Comparison of ENCODE assay signal across 8 mouse cellular contexts in genomic region chr13:14612926-14613529, GRCm38 (mm10). TPM values are rescaled to one million over a fixed set of nuclear protein-coding genes. Genes with fewer than 3 reads are reported as not detected.
A peak's percentile ranks its signal among the peaks of the same experiment; 100 is the strongest.
DNase-seq lines count a peak whose midpoint lies in the region; ATAC-seq and TF ChIP-seq lines count a peak whose summit lies in the region.

Gene Mrpl32, minus strand, starts transcription at chr13:14613165.
Gene Psma2, plus strand, starts transcription at chr13:14613240.

- TF ChIP-seq EP300 in MEL (IDR thresholded peaks at IDR 0.05; ENCODE audit: low read depth in 1 of 2, low read length in 2 of 2): no peak

- WGBS in cerebellum, adult 2 months: under 1% methylated on average over 42 of the region's 42 CpGs
- WGBS in forebrain, postnatal 0 days: 2% methylated on average over 42 of the region's 42 CpGs
- WGBS in lung, embryonic 15.5 days: under 1% methylated on average over 42 of the region's 42 CpGs

- H3K4me2 ChIP-seq in forebrain, postnatal 0 days (ENCODE audit: low read depth): peak within 1 kb of the TSS; percentile 55
- H3K4me2 ChIP-seq in lung, embryonic 15.5 days: peak within 1 kb of the TSS; percentile 56

- TF ChIP-seq POLR2A in MEL (IDR thresholded peaks at IDR 0.05; ENCODE audit: control insufficient read depth in 1 of 2, insufficient read depth in 1 of 2, low read depth in 1 of 2, low read length in 2 of 2, poor library complexity in 1 of 2): peak; percentile 81 to 94
- peak; percentile 91 for TF ChIP-seq POLR2A in cerebellum, adult 2 months (IDR thresholded peaks at IDR 0.05; ENCODE audit: borderline replicate concordance, insufficient read depth, low read length)

- TF ChIP-seq CTCF in MEL (IDR thresholded peaks at IDR 0.05 in 2 of 3, conservative IDR thresholded peaks at IDR 0.05 in 1 of 3; ENCODE audit: control insufficient read depth in 1 of 3, insufficient read depth in 1 of 3, low read depth in 2 of 3, low read length in 3 of 3, poor library complexity in 1 of 3, severe bottlenecking in 1 of 3): no peak
- TF ChIP-seq CTCF in cerebellum, adult 2 months (IDR thresholded peaks at IDR 0.05; ENCODE audit: borderline replicate concordance, insufficient read depth, low read depth, low read length): no peak
- no peak for TF ChIP-seq CTCF in forebrain, postnatal 0 days (IDR thresholded peaks at IDR 0.05; ENCODE audit: low read depth)

- H3K9ac ChIP-seq in MEL (ENCODE audit: control insufficient read depth, low read depth, low read length, poor library complexity, severe bottlenecking): peak within 1 kb of the TSS; percentile 100
- peak within 1 kb of the TSS; percentile 85 for H3K9ac ChIP-seq in forebrain, postnatal 0 days
- peak within 1 kb of the TSS; percentile 88 for H3K9ac ChIP-seq in lung, embryonic 15.5 days

- ATAC-seq in forebrain, postnatal 0 days: peak; percentile 98
- peak; percentile 99 for ATAC-seq in lung, embryonic 15.5 days (ENCODE audit: borderline replicate concordance, extremely low read depth, low FRiP score, low TSS enrichment)

- peak within 1 kb of the TSS; percentile 72 to 100 for H3K4me3 ChIP-seq in MEL (ENCODE audit: control insufficient read depth in 1 of 2, insufficient read depth in 1 of 2, low read depth in 2 of 2, low read length in 2 of 2)
- H3K4me3 ChIP-seq in cerebellum, adult 2 months (replicated peaks; ENCODE audit: insufficient read depth, low read depth, low read length): peak within 1 kb of the TSS; percentile 96
- peak within 1 kb of the TSS; percentile 80 for H3K4me3 ChIP-seq in forebrain, postnatal 0 days (ENCODE audit: low read depth, low read length)
- peak within 1 kb of the TSS; percentile 89 for H3K4me3 ChIP-seq in lung, embryonic 15.5 days

- no peak for TF ChIP-seq RAD21 in MEL (IDR thresholded peaks at IDR 0.05; ENCODE audit: low read depth, low read length)

- H3K4me1 ChIP-seq in MEL (ENCODE audit: control insufficient read depth in 1 of 2, insufficient read depth in 2 of 2, low read length in 2 of 2): peaks cover 0 to 3% of the 10 kb centered on the region in 2 experiments; a peak in 3 of 4 replicates
- peaks cover 4% of the 10 kb centered on the region for H3K4me1 ChIP-seq in cerebellum, adult 2 months (ENCODE audit: control insufficient read depth, insufficient read depth, low read length)
- no peaks in the 10 kb centered on the region for H3K4me1 ChIP-seq in forebrain, postnatal 0 days (ENCODE audit: insufficient read depth)
- 0 out of 2 replicates have a peak, but pooled peaks cover 5% of the 10 kb centered on the region for H3K4me1 ChIP-seq in lung, embryonic 15.5 days

- peak; percentile 97 for DNase-seq in MEL (ENCODE audit: low read depth, low spot score)
- DNase-seq in cerebellum, adult 2 months: peak; percentile 98 to 99
- DNase-seq in forebrain, postnatal 0 days: peak; percentile 100
- peak; percentile 98 for DNase-seq in heart, postnatal 4 days
- DNase-seq in layer of hippocampus, adult 8-10 months (ENCODE audit: low spot score in 2 of 2): peak; percentile 97
- peak; percentile 97 for DNase-seq in ovary, adult 18-20 months (ENCODE audit: low spot score)
- DNase-seq in thymus, postnatal 0 days (ENCODE audit: low spot score): peak; percentile 100

- no peaks in the 10 kb centered on the region for H3K9me3 ChIP-seq in MEL (replicated peaks; ENCODE audit: insufficient read depth, low read length)
- no peaks in the 10 kb centered on the region for H3K9me3 ChIP-seq in forebrain, postnatal 0 days (ENCODE audit: low read length)
- H3K9me3 ChIP-seq in lung, embryonic 15.5 days: no peaks in the 10 kb centered on the region

- H3K36me3 ChIP-seq in MEL (ENCODE audit: control insufficient read depth in 1 of 2, insufficient read depth in 2 of 2, low read length in 2 of 2): peaks cover 9 to 25% of the 10 kb centered on the region in 2 experiments
- H3K36me3 ChIP-seq in forebrain, postnatal 0 days (ENCODE audit: insufficient read depth): peaks cover 29% of the 10 kb centered on the region
- H3K36me3 ChIP-seq in lung, embryonic 15.5 days: peaks cover 25% of the 10 kb centered on the region

- H3K27me3 ChIP-seq in MEL (ENCODE audit: control insufficient read depth in 1 of 2, insufficient read depth in 2 of 2, low read length in 2 of 2): no peaks in the 10 kb centered on the region
- H3K27me3 ChIP-seq in cerebellum, adult 2 months (ENCODE audit: control insufficient read depth, insufficient read depth, low read length): no peaks in the 10 kb centered on the region
- H3K27me3 ChIP-seq in forebrain, postnatal 0 days (ENCODE audit: insufficient read depth, low read length): no peaks in the 10 kb centered on the region
- H3K27me3 ChIP-seq in lung, embryonic 15.5 days: no peaks in the 10 kb centered on the region

- peak within 1 kb of the TSS; percentile 72 for H3K27ac ChIP-seq in MEL (ENCODE audit: control insufficient read depth, low read depth, low read length)
- H3K27ac ChIP-seq in cerebellum, adult 2 months (ENCODE audit: insufficient read depth, low read length): peak within 1 kb of the TSS; percentile 29; the same call in 1 of the 2 replicates
- H3K27ac ChIP-seq in forebrain, postnatal 0 days (ENCODE audit: low read depth, low read length): peak within 1 kb of the TSS; percentile 90
- peak within 1 kb of the TSS; percentile 58; the same call in 1 of the 2 replicates for H3K27ac ChIP-seq in lung, embryonic 15.5 days

- peaks cover 35% of the 10 kb centered on the region for H3K79me2 ChIP-seq in MEL (ENCODE audit: control insufficient read depth, insufficient read depth, low read length, poor library complexity)

TF ChIP-seq in MEL, 35 proteins besides CTCF, POLR2A, EP300 and RAD21 (continues in another document):
- TF ChIP-seq ZNF384 (IDR thresholded peaks at IDR 0.05; ENCODE audit: low read depth, low read length) (peak; percentile 100), KAT2A (conservative IDR thresholded peaks at IDR 0.05; ENCODE audit: low read depth, low read length) (peak; percentile 99), TCF12 (IDR thresholded peaks at IDR 0.05; ENCODE audit: low read depth, low read length) (peak; percentile 83), MAX (IDR thresholded peaks at IDR 0.05; ENCODE audit: low read length) (peak; percentile 21), ELF1 (IDR thresholded peaks at IDR 0.05; ENCODE audit: low read depth, low read length) (peak; percentile 96), E2F4 (IDR thresholded peaks at IDR 0.05; ENCODE audit: borderline replicate concordance, low read depth, low read length) (0 out of 2 replicates have a peak, but pooled peaks have one; percentile 31), SIN3A (IDR thresholded peaks at IDR 0.05; ENCODE audit: low read length) (peak; percentile 93), POLR2AphosphoS5 (IDR thresholded peaks at IDR 0.05; ENCODE audit: borderline replicate concordance, low read depth, low read length) (no peak), MAFK (IDR thresholded peaks at IDR 0.05; ENCODE audit: borderline replicate concordance, low read depth, low read length) (no peak), HCFC1 (IDR thresholded peaks at IDR 0.05; ENCODE audit: low read depth, low read length) (peak; percentile 99), CHD1 (IDR thresholded peaks at IDR 0.05; ENCODE audit: low read depth, low read length) (no peak), MYB (IDR thresholded peaks at IDR 0.05; ENCODE audit: low read depth, low read length) (no peak), MYC (IDR thresholded peaks at IDR 0.05; ENCODE audit: low read depth, low read length) (peak; percentile 88), TBP (IDR thresholded peaks at IDR 0.05; ENCODE audit: low read depth, low read length) (peak; percentile 96), ZKSCAN1 (IDR thresholded peaks at IDR 0.05; ENCODE audit: low read depth, low read length) (peak; percentile 75; the same call in 1 of the 2 replicates), RCOR1 (IDR thresholded peaks at IDR 0.05; ENCODE audit: low read depth, low read length) (no peak), ZC3H11A (IDR thresholded peaks at IDR 0.05; ENCODE audit: low read depth, low read length) (no peak), NRF1 (IDR thresholded peaks at IDR 0.05; ENCODE audit: insufficient read depth, low read depth, low read length, poor library complexity, severe bottlenecking) (peak; percentile 95; the same call in 1 of the 2 replicates), MAZ (IDR thresholded peaks at IDR 0.05; ENCODE audit: low read depth, low read length) (no peak), USF1 (IDR thresholded peaks at IDR 0.05; ENCODE audit: low read depth, low read length) (no peak), TAL1 (IDR thresholded peaks at IDR 0.05; ENCODE audit: low read length) (no peak), ZMIZ1 (IDR thresholded peaks at IDR 0.05; ENCODE audit: low read depth, low read length) (peak; percentile 62; the same call in 1 of the 2 replicates), NELFE (IDR thresholded peaks at IDR 0.05; ENCODE audit: low read depth, low read length) (peak; percentile 97), POLR2AphosphoS2 (IDR thresholded peaks at IDR 0.05; ENCODE audit: low read length) (peak; percentile 94)

RNA-seq across cellular contexts. Expression of gene Mrpl32, which starts in this region (rescaled TPM):
- total RNA-seq in MEL (2012; rRNA removed): 58.2 and 69.9 TPM in 2 replicates
- polyA plus RNA-seq in MEL (2012; ENCODE audit: insufficient read depth in 1 of 2, insufficient read length in 2 of 2, low read depth in 1 of 2, low replicate concordance in 2 of 2, missing spikeins in 1 of 2): 10 to 100 TPM in 1 of 2 experiments, not detected in 1; 89.7 TPM
- 25.4 and 26.9 TPM in 2 replicates for polyA plus RNA-seq in cerebellum, adult 2 months (2012; rRNA removed)
- total RNA-seq in forebrain, postnatal 0 days (2014; rRNA removed): 36.1 and 45.9 TPM in 2 replicates
- 114 and 124 TPM in 2 replicates for polyA plus RNA-seq in forebrain, postnatal 0 days (2015; fragmentation: Nextera tagmentation; extraction: Ambion mirVana)
- 10 to 100 TPM; 46.5 to 48.5 TPM for total RNA-seq in heart, postnatal 4 days (2021)
- 10 to 100 TPM; 24.2 to 31.8 (median 27.3) TPM for total RNA-seq in layer of hippocampus, adult 8-10 months (2022)
- polyA plus RNA-seq in lung, embryonic 15.5 days (2015; fragmentation: Nextera tagmentation; extraction: Ambion mirVana): 108 and 109 TPM in 2 replicates
- polyA plus RNA-seq in thymus, postnatal 0 days (2015; fragmentation: Nextera tagmentation; extraction: Ambion mirVana): 153 and 164 TPM in 2 replicates

RNA-seq across cellular contexts. Expression of gene Psma2, which starts in this region (rescaled TPM):
- total RNA-seq in MEL (2012; rRNA removed): 139 and 156 TPM in 2 replicates
- polyA plus RNA-seq in MEL (2012; ENCODE audit: insufficient read depth in 1 of 2, insufficient read length in 2 of 2, low read depth in 1 of 2, low replicate concordance in 2 of 2, missing spikeins in 1 of 2): 100 to 1,000 TPM in 1 of 2 experiments, not detected in 1; 174 TPM
- 76.7 and 81.4 TPM in 2 replicates for polyA plus RNA-seq in cerebellum, adult 2 months (2012; rRNA removed)
- 88.8 and 103 TPM in 2 replicates for total RNA-seq in forebrain, postnatal 0 days (2014; rRNA removed)
- 181 and 221 TPM in 2 replicates for polyA plus RNA-seq in forebrain, postnatal 0 days (2015; fragmentation: Nextera tagmentation; extraction: Ambion mirVana)
- 10 to 100 TPM; 65.1 to 69.4 TPM for total RNA-seq in heart, postnatal 4 days (2021)
- 10 to 100 TPM; 61.1 to 67.5 (median 63.3) TPM for total RNA-seq in layer of hippocampus, adult 8-10 months (2022)
- polyA plus RNA-seq in lung, embryonic 15.5 days (2015; fragmentation: Nextera tagmentation; extraction: Ambion mirVana): 204 and 207 TPM in 2 replicates
- 288 and 296 TPM in 2 replicates for polyA plus RNA-seq in thymus, postnatal 0 days (2015; fragmentation: Nextera tagmentation; extraction: Ambion mirVana)

Comparison
In these comparisons a context has a peak if more than half of its experiments do, and no peak if none do; other contexts are left out.
1. Peak in every context shown above with its lines: DNase-seq, ATAC-seq, H3K4me3 ChIP-seq and H3K27ac ChIP-seq.
2. H3K27ac ChIP-seq: peak in every context shown above with its lines; median percentile 90 in forebrain, postnatal 0 days; 72 in MEL; 58 in lung, embryonic 15.5 days; 29 in cerebellum, adult 2 months.